Mouse (Mus musculus) G1E (cell line): ENCODE results near the gene Plcd1.

ENCODE experiments used
- CTCF ChIP-seq: IDR thresholded peaks from 2 replicates; pipeline ENCODE4 v1.5.1; 2012; ENCODE audit warnings: low read depth, low read length, inconsistent platforms, mixed read lengths
- GATA1 ChIP-seq: IDR thresholded peaks from 2 replicates; pipeline ENCODE4 v1.6.1; 2012; ENCODE audit warnings: borderline replicate concordance, low read length, inconsistent platforms, mixed read lengths
- GATA2 ChIP-seq: IDR thresholded peaks from 2 replicates; pipeline ENCODE4 v1.6.1; 2012; ENCODE audit warnings: low read depth, low read length, inconsistent platforms, borderline replicate concordance
- POLR2AphosphoS5 ChIP-seq: IDR thresholded peaks from 2 replicates; pipeline ENCODE4 v1.6.1; 2012; ENCODE audit warnings: low read depth, low read length, inconsistent platforms; ENCODE audit not compliant: insufficient replicate concordance
- TAL1 ChIP-seq: conservative IDR thresholded peaks from 2 replicates; pipeline ENCODE4 v1.6.1; 2012; ENCODE audit warnings: low read depth, low read length, inconsistent platforms, mixed read lengths

GRCm38 (mm10) chr9:119088148-119088801 is 5.0 kb downstream of the Plcd1 start:
- TF ChIP-seq CTCF (no peak), GATA1 (no peak), TAL1 (no peak), GATA2 (no peak), POLR2AphosphoS5 (no peak)
